20 mouse cellular contexts compared by ENCODE assay signal in the genomic region with DNA sequence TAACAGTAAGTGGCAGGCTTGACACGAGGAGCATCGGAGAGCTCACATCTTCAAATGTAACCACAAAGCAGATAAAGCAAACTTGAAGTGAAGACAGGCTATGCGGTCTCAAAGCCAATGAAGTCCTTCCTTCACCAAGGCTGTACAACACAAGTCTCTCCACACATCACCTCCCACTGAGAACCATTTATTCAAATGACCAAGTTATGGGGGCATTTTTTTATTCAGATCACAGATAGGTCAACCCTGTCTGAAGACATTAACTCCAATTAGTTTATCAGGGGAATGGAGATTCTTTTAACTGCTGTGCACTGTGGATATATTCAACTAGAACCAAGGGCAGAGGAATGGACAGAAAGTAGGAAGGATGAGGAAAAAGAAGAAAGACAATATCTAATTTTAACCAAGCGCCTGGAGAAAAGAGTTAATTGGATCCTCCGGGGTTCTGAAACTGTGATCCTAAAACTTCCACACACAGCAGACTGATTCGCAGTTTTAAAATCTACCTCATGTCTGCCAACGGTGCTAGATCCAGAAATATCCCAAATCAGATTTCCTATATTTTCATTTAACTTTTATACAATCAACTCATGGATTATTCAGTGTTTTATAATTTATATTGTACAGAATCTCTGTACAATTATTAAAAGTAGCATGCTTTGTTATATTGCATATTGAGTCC.
DNase-seq lines count a peak whose midpoint lies in the region; ATAC-seq and TF ChIP-seq lines count a peak whose summit lies in the region.
"Had no signal": no experiment of that assay in that cellular context is flagged by ENCODE, and none has a peak within 500 bp of the region (broad histone marks: within the 10 kb centered on the region; RNA-seq: fewer than 3 reads in every experiment).

No protein-coding gene starts in this region.

- peak overlapping the region; percentile 83 for H3K27ac ChIP-seq in left cerebral cortex, adult 2 months
- H3K27ac ChIP-seq: heart, embryonic 10.5 days; heart, embryonic 15.5 days; limb, embryonic 12.5 days; liver, embryonic 15.5 days; stomach, postnatal 0 days had no signal

- TF ChIP-seq CTCF in left cerebral cortex, adult 2 months (IDR thresholded peaks at IDR 0.05) = no peak

- intact Hi-C loops in left cerebral cortex, adult 2 months (cut with DNase I) = loop anchor here (5.0 kb wide), 1 partner anchor 246 kb away; no protein-coding TSS in a partner anchor
- intact Hi-C loops in left cerebral cortex, postnatal 10 days (cut with DNase I) = no loop called here

- H3K4me3 ChIP-seq in left cerebral cortex, adult 2 months = no peak overlapping the region
- H3K4me3 ChIP-seq: heart, embryonic 10.5 days; heart, embryonic 15.5 days; limb, embryonic 12.5 days; liver, embryonic 15.5 days had no signal

- ATAC-seq in frontal cortex, adult (ENCODE audit: low TSS enrichment) = peak; percentile 88
- ATAC-seq: activated CD4-positive, CD25-positive, alpha-beta regulatory T cell, adult 4 months; inflammation-experienced regulatory T-cells, adult 6 months had no signal

- no peak for DNase-seq in frontal cortex, postnatal 14 days (ENCODE audit: low spot score in 2 of 2)
- no peak for DNase-seq in left cerebral cortex, adult 2 months (ENCODE audit: extremely low spot score in 1 of 2, low spot score in 2 of 2)
- no peak for DNase-seq in left cerebral cortex, postnatal 10 days (ENCODE audit: extremely low spot score in 1 of 2, low spot score in 2 of 2)
- peak; percentile 62 for DNase-seq in retina, embryonic 14.5 days (ENCODE audit: low spot score)
- DNase-seq in thymus, postnatal 10 days (ENCODE audit: low spot score in 2 of 2) = no peak
- DNase-seq: adrenal gland, adult 2 months; adrenal gland, postnatal 36 days; B cell, adult 2 months; gastrocnemius, postnatal 10 days; lung, postnatal 14 days; thymus, adult 2 months; thymus, postnatal 4 days had no signal
